Mouse (Mus musculus): ENCODE results near the gene Nav3.

DNA sequence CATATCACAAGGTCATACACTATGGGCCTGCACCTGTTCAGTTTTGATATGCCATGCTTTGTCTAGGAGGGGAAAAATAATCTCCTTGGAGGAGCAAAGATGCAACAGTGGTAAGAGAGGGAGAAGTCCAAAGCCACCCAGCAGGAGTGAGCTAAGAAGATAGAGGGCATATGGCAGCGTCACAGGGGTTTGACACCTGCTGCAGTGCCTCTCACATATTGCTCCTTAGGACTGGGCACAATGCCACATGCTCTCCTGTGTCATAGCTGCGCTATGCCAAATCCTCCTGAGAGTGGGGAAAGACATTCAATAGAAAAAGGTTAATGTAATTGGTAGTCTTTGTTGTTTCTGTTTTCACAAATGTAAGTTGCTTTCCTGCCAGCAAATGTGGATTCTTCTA is 714.3 kb downstream of the Nav3 start:
- no peak for TF ChIP-seq CTCF (IDR thresholded peaks at IDR 0.05; ENCODE audit: extremely low read depth, insufficient read length, insufficient replicate concordance, low read depth, low read length)
- TF ChIP-seq POLR2A (IDR thresholded peaks at IDR 0.05; ENCODE audit: low read depth, low read length): no peak
